Mouse (Mus musculus) cerebellum, adult 11 months (tissue): Measurements from ENCODE around the gene Erich4.
"Not testable (repeated sequence)": the region's sequence is repeated elsewhere in the genome, so short reads cannot be mapped to it uniquely, and the experiment has no call there.

Source experiments
- DNase-seq: peaks from one replicate; pipeline ENCODE4 v3.0.0; 2022

The Erich4 gene

DNA sequence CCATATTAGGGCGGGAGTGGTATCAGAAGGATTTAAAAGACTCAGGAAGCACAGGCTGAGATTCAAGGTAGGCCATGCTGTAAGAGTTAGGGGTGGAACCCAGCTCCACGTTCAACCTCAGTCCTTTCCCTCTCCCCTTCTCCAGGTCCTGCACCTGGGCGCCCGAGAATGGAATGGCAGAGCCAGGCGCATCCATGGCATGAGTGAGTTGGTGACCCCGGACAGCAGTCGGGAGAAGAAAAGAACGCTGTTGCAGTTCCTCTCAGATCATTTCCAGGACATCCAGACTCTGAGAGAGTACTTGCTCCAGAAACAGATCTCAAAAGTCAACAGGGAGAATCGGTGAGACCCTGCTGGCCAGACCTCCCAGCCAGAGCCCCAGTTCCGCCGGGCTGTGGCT is 5.1 kb upstream of the Erich4 start:
- no peak for DNase-seq

DNA sequence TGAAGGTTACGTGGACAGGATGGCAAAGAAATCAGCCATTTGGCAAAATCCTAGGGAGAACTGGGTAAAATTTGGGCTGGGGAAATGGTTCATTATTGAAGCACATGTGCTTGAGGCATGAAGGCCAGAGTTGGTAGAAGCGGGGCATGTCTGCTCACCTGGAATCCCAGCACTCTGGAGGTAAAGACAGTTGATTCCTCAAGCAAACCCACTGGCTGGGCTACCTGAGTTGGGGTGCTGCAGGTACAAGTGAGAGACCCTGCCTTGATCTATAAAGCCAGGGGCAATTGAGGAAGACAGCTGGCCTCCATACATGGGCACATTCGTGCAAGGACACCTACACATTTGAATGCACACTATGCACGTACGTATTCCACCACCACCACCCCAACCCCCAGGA is 4.4 kb upstream of the Erich4 start:
- peak; percentile 9 for DNase-seq

DNA sequence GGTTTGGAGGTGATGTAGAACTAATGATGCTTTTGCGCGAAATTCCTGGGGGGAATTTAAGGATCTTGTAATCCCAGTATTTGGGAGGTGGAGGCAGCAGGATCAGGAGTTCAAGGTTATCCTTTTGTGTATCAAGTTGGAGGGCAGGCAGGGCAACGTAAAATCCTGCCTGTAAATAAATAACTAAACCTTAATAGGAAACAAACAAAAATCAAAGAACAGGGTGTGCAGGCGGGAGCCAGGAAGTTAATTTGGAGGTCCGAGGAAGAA is 4.0 kb upstream of the Erich4 start:
- no peak for DNase-seq

DNA sequence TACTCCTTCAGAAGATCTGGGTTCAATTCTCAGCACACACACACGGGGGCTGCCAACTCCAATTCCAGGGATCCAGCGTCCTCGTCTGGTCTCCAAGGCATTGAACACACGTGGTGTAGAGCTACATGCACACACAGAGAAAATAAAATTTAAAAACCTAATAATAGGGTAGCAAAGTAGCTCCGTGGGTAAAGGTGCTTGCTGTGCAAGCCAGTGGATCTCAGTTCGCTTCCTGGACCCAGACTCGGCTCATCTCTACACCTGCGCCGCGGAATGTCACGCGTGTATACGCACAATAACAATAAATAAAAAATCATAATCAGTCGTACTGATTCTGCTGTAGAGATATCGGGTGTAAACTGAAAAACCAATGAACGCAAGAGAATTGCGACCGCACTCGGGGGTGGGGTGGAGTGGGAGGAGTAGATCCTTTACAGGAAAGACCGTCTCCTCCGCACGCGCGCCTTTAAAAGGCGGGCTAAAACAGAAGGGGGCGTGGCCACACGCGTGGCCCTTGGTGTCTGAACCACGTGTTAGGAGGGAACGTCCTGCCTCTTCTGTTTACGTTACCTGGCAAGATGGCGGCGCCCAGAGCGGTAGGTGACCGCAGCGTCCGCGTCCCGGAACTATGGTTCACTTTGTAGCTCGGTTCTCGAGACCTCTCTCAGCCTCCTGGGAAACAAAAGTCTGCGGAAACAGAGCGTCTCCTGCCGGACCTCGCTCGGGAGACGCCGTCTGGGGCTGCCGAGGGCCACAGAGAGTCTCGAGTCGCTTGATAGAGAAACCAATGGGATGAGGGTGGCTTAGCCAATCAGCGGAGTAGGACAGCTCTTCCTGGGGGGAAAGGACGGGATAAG is 3.4 kb upstream of the Erich4 start, which contains the start of gene Dmac2:
TSS of gene Dmac2 (plus strand) at position 550 of the 857 bp plus-strand sequence.
- DNase-seq = peak; percentile 94

DNA sequence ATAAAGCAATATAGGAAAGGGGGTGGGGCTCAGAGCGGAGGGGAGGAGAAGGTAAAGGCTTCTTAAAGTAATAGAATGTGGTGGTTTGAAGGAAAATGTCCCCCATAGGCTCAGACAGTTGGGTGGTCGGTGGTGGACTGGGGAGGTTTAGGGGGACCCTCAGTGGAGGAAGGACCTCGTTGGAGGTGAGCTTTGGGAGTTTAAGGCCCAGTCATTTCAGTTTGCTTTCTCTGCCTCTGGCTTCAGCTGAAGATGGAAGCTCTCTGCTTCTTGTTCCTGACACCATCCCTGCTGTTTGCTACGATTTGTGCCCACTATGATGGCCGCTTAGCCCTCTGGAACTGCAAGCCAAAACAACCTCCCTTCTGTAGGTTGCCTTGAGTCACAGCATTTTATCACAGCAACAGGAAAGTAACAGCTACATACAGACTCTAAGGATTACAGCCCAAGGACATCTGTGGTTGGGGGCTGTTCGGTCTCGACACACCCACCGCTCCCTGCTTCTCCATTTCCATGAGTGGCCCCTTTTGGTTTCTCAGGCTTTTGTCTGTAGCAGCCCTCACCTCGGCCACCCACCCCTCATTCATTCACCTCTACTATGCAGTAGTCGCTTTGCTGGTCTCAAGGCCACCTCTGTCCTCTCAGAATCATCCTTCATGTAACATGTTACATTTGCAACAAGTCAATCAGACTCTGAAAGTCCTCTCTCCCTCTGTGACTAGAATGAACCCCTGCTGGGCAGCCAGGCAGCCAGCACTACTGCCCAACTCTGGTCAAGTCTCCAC is 1.9 kb upstream of the Erich4 start:
- no peak for DNase-seq

DNA sequence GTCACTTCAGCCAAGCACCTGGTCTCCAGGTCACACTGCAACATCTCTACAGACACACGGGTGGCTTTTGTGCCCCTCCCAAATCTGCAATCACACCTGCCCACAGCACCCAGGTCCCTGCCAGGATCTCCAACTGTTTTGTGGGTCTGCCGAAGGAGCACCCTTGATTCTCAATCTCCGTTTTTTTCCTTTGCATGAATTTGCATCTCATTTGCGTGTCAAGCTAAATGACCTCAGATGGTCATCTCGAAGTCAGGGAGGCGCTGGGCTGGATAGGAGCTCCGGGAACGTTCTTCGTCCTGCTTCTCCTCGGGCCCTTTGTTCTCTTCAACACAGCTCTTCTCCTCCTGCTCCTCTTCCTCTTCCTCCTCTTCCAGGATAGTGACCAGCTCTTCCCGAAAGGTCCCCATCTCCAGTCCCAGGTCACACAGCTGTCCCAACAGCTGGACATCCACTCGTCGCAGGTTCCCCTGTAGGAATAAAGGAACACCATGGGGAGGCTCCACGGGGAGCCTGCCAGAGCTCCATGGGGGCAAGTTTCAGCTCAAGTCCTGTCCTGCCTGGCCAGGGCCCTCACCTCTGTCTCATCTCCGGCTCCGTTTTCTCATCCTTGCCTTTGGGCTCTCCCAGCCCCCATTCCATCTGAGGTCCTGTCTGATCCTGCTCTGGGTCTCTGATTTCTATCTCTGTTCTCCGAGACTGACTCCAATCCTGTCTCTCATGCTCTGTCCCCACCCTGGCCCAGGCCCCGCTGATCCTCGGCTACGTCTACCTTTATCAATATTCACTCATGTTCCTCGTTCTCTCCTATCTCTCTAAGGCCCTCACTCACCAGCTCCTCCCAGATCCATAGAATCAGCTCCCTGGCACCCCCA is 624 bp downstream of the Erich4 start:
- DNase-seq = no peak

DNA sequence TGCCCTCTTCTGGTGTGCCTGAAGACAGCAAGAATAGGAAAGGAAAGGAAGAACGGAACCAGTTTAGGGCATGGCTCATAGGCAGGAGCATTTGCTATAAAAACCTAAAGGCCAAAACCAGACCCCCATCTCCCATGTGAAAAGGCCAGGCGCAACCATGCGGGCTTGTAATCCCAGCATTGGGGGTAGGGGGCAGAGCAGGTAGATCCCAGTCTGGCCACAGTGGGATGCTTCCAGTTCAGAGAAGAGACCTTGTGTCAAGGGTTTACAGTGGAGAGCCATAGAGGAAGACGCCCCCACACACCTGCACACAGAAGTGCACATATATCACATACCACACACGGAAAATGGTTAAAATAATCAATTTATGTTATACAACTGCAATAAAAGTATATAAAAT is 1.6 kb downstream of the Erich4 start:
- DNase-seq = no peak

DNA sequence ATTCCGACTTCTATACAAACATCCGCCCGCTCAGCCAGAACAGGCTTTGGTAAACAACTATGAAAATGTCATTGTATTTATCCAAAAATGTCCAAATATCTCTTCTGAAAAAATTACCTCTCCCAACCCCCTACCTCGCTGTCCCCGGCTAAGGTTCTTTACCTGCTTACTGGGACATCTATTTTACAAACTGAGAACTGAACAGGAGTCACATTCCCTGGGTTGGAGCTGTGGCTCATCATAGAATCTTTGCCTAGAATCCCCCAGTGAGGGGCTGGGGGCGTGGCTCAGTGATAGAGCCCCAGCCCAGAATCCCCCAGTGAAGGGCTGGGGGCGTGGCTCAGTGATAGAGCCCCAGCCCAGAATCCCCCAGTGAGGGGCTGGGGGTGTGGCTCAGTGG is 4.2 kb downstream of the Erich4 start:
- no peak for DNase-seq

DNA sequence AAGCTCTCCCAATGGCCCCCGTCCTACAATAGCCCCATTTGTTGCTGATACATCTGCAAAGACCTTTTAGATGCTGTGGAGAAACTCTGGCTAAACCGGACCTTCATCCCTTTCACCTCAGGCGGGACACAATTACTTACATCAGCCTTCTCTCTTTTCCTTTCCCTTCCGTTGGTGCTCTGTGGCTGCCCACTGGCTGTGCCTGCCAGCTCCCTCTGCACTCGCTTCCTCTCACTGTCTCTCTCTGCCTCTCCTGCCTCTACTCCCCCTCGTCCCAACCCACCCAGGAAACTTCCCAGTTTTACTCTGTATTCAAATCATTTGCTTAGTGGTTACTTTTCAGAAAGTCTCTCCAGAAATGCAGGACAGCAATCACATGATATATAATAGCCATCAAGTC is 5.6 kb downstream of the Erich4 start:
- DNase-seq = no peak

DNA sequence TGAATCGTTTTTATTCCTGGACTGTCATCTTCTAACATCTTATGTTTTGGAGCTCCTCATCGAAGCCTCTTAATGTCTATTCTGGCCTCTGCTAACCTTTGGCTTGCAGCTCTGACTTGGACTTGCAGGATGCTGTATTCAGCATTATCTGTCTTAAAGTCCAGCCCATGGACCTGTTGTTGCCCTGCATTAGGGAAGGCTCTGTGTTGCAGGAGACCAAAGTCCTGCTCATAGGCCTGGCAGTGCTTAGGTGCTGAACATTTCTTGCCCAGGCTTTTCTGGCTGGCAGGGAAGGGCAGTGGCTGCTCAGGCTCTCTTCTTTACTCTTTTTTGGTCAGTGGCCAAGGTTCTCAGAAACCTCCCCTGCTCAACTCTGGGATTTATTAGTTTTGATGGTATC is 8.5 kb downstream of the Erich4 start:
- DNase-seq = no peak

DNA sequence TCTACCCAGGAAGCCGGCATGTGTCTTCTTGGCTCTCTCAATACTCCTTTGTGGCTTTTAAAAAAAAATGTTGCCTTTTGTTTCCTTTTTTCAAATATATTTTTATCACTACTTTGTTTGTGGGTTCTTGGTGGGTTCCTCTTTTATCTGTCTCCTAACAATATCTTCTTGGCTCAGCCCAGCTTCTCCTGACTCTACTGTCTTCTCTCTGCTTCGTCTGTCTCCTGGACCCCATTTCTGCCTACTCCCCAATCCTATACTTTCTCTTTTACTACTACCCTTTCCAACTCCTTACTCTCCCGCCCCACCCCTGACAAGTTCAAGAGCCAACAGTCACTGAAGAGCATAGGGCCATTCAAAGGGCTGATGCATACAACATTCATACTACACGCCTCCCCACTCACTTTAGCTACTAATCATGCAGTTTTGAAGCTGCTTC is 9.0 kb downstream of the Erich4 start:
- DNase-seq = no peak

DNA sequence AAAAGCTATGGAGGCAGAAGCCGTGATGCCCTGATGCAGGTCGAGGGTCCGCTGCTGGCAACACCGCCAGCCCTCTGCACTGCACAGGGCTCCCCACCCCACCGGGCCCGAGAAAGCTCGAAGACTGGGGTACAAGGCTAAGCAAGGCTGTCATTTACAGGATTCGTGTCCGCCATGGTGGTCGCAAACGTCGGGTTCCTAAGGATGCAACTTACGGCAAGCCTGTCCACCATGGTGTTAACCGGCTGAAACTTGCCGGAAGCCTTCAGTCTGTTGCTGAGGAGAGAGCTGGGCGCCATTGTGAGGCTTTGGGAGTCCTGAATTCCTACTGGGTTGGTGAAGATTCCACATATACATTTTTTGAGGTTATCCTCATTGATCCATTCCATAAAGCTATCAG is 14.3 kb downstream of the Erich4 start:
- no peak for DNase-seq

DNA sequence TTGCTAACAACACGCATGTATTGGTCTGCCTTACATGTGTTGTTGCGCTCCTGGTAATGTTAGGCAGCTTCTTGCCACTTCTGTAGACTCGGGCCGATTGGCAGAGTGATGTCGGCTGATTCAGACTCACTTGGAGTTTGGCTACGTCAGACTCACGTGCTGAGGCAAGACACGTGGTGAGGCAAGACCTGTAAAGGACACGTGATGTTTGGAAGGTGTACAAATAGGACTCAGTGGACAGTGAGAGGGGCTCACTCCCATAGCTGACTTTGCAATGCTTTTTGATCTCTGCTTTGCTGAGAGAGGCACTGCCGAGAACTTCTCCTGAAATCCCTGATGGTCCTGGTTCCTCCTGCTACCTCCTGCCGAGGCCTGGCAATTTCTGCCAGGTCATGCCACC is 15.0 kb downstream of the Erich4 start:
- no peak for DNase-seq

DNA sequence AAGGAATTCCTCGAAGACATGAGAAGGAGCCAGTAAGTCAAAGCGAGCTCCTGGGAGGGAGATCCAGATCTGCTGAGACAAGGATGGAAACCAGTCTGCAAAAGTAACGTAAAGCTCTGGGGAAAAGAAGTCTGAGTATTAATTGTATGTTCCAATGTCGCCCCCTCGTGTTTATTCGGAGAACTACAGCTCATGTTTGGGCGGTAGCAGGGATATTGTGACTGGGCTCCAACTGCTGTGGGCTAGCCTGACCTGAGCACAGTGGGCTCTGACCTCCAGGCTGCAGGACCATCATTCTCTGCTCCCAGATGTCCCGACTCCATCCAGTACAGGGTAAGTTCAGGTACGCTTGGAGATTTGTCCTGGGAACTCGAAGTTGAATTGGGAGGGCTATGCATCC is 16.0 kb downstream of the Erich4 start:
- peak; percentile 51 for DNase-seq

DNA sequence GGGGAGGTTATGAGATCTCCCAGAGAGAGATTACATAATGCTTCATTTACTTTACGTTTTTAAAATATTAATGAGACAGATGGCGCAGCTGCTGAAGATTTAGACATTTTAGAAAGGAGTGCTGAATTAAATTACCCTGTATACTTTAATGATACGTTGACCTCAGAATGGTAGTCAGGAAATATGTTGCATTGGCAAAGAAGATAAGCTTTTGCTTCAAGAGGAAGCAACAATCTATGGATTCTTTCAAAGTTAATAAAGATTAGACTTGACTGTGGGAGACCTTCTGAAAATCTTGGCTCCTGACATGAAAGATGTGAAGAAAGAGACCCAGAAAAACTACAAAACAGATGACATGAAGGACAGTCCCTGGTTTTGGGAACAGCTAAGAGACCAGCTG is 21.8 kb downstream of the Erich4 start:
- no peak for DNase-seq

DNA sequence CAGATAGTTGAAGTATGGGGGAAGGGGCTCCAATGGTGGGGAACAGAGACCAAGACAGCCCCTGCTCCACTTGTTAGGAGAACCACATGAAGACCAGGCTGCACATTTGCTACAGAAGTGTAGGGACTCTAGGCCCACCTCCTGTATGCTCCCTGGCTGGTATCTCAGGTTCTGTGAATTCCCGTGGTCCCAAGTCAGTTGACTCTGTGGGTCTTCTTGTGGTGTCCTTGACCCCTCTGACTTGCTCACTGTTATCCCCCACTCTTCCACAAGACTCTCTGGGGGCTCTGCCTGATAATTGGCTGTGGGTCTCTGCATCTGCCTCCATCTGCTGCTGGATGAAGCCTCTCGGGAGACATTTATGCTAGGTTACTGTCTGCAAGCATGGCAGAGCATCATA is 24.5 kb downstream of the Erich4 start:
- no peak for DNase-seq

DNA sequence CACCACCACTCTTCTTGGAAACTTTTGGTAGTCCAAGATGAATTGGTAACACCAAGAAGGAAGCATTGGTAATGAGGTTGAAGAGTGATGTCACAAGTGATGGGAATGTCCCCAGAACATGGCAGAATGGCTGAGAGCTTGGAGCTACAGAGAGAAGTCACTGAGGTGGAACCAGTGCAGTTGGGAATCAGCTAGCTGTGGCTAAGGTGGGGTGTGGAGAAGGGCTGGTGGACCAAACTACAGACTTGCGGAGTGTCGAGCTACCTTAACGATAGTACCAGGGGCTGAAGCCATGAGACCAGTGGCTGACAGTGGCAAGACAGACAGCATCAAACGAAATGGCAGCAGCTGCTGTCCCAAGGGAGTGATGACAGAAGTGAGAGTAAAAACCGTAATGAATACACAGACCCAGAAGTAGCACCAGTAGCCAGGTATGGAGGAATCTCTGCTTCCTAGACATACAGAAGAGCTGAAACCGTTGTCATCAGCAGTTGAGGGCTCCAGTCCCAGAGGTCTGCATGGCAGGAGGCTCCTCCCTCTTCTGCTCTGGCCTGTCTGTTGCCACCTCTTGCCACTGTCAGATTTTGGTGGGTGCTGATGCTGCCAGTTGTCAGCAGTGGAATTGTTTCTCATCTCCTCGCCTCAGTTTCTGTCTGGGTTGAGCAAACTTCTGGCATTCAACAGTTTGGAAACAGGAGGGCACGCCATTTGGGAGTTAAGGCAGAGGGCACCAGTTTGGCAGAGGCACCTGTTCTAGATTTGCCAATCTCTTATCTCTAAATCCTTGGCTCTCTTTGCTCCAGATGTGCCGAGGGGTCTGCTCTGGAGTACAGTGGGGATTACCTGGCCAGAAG is 30.1 kb downstream of the Erich4 start:
- DNase-seq = no peak

DNA sequence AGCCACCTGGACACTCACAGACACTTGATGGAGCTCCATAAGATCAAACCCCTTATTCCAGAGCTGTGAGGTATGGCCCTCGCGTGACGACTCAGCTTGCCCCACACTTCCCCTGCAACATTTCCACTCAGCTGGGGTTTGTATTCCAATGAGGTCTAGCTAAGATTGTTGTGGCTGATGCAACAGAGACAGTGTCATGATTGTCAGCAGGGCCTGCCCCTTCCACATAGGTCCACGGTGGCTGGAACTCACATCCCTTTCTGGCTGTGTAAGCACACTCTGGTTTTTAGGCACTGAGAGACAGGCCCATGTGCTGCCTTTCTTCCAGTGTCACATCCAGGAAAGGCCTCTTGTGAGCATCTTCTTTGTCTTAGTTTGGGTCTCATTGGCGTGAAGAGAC is 31.0 kb downstream of the Erich4 start:
- no peak for DNase-seq

DNA sequence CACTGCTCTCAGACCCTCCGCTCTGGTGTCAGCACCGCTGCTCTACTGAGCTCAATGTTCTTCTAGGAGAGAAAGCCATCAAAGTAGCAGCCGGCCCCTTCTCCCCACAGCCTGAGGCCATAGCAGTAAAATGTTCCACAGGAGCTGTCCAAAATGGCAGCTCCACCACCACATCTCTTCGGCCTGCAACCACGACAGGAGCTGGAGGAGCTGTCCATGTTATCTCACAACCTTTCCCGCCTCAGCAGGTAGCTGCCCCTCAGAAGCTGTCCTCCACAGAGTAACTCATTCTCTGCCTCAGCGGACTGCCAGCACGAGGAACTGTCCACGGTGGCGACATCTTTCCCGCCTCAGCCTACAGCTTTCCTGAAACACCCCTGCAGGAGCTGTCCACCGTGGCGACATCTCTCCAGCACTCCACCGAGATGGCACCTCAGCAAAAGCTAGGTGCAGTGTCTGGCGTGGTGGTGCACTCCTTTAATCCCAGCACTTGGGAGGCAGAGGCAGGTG is 33.3 kb downstream of the Erich4 start:
- DNase-seq = no peak

DNA sequence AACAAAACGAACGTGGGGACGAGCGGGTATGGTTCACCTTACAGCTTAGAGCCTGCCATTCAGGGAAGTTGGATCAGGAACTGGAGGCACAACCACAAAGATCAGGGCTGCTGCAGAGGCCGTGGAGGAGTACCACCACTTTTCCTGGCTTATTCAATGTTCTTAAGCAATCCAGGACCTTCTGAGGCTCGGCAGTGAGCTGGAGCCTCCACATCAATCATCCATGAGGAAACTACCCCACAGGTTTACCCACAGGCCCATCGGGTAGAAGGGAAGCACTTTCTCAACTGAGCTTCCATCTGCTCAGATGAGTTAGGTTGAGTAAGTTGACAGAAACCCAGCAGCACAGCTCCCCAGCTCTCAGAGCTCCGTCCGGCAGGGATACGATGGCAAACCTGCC is 36.3 kb downstream of the Erich4 start:
- DNase-seq = no peak

DNA sequence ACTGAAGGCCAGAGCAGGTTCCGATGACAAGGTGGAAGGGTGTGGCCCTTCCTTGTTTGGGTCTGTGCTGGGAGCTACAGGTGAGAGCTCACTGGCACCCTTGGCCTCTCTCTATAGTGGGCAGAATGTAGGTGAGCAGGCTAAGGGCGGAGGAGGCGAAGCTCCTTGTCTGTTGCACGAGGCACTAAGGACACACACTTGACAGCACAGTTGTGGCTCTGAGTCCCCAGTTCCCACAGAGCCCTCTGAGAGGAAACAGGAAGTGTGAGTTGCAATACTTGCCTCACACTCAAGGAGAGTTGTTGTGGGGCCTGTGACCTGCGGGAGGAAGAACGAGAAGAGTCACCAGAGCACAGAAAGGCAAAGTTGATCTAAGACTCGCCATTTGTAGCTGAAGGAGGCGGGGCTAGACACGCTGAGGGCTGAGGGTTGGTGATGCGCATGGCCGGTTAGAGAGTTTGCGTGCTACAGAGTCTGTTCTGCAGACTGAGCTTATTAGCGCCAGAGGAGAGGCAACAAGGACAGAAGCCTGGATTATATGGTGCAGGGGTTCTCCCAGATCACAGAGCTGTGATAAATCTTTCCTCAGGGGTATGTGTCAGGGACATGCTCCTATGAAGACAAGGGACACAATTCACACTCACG is 38.8 kb downstream of the Erich4 start:
- not testable (repeated sequence) for DNase-seq

DNA sequence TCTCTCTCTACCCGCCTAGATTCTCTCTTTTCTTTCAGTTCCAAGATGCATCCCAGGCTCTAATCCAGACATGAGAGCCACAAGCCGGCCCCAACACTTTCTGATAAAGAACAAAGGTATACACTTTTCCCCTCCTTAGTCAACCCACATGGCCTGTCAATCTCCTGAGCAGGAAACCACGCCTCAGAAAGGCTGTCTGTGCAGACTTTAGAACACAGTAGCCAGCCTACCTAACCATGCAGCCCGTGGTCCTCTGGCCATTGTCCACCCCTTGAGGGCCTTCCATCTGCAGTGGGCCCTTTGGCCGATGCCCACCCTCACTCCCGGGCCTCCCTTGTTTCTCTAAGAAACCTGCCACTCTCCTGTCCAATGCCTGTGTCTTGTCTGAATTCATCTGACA is 39.4 kb downstream of the Erich4 start:
- DNase-seq = not testable (repeated sequence)
